Mouse (Mus musculus): ENCODE measurements around the gene Sptssa.

Sptssa gene

DNA sequence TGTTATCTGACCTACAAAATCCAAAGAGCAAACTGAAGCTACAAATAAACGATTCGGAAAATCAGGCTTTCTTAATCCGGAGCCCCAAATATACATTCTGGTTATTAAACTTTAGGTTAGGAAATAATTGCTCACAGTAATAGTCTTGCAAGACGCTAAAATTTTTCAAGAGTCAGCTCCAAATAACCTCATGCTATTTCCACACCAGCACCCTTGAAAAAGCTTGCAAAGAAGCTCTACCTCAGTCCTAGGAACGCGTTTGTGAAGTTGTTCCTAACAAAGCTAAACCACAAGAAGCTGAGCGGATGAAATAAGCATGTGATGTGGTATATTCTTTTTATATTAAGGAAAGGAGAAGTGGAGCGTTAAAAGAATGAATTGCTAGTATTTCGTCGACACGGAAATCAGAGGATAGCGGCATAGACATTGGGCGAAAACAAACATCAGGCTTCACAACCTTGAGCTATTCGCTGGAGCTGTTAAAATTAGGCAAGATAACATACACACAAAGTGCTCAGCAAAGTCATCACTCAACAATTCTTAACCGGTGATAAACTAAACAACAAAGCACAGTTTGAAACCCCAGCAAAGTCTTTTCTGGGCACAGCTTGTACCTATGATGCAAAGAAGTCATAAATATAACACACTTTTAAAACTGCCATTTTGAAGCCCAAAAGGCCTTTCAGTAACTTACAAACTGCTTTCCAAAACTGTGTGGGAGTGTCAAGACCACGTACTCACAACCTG lies 908 bp downstream of the Sptssa start:
- DNase-seq (ENCODE audit: low read depth, low spot score), result no peak

DNA sequence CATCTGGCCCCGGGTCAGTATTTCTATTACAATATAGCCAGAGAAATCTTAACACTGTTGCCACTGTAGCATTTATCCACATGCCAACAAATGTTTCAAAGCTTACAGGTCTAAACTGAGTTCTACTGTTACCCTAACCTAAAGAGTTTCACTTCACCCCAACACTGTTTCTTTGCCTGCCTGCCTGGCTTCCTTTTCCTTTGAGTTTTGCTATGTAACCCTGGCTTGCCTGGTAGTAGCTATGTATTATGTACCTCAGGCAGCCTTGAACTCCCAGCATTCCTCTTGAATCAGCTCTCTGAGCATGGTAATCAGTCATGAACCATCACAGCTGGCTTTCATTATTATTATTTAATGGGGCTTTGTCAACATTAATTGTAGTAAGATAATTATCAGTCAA lies 1.6 kb downstream of the Sptssa start:
- peak; percentile 17 for DNase-seq (ENCODE audit: low read depth, low spot score)

DNA sequence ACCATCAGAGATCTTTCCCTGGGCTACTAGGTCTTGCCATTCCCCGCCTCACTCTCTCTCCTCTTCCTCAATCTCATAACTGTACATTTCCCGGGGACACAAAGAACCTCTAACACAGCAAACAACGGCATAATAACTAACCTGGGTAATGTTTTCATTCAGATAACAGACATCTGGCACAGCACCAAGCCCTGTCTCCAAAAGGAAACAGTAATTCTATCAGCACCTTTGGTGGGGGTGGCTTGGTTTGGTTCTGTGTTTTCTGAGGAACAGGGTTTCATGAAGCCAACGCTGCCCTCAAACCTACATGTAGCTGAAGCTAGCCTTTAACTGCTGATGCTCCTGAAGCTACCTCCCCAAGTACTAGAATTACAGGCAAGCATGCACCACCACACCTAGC lies 2.2 kb downstream of the Sptssa start:
- no peak for DNase-seq (ENCODE audit: low read depth, low spot score)

DNA sequence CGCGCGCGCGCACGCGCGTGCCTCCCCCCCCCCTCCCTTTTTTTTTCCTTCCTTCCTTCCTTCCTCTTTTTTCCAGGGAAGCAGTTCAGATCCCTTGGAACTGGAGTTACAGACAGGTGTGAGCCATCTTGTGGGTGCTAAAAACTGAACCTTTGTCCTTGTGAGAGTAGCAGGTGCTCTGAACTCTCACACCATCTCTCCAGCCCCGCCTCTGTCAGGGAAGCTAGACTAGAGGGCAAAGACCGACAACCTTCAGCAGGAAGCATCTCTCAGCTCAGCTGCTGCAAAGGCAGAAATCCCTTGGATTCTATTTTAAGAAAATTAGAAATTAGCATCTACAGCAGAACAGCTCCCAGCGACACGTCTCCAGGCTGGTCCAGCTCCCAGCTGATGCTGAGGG lies 4.0 kb downstream of the Sptssa start:
- no peak for DNase-seq (ENCODE audit: low read depth, low spot score)

DNA sequence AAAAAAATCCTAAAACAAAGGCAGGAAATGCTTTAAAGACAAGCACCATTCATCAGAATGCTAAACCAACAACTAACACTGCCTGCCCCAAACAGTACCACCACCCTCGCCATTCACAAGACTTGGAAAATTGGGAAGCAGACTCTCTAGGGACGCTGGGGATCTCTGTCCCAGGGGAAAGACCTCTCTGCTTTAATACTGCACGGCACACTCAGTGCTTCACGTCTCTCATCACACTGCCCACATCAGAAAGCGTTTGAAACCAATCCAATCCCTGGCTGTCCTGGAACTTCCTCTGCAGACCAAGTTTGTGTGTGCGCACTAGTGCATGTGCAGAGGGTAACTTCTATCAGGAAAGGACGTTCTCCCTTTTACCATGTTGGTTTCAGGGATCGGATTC lies 4.6 kb downstream of the Sptssa start:
- no peak for DNase-seq (ENCODE audit: low read depth, low spot score)

DNA sequence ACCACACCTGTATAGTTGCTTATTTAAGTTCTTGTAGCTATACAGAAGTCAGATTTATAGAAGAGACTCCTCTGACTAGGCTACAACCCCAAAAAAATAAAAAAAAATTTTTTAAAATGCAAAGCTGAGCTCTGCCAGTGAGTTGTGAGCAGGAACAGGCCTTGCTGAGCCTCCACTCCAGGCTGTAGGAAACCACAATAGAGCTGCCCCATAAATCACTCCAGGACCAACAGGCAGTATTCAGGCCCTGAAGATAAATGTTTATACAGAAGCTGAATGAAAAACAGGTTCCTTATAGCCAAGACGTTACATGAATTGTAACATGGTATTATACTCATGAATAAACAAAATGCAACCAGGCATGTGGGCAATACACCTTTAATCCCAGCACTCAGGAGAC lies 5.2 kb downstream of the Sptssa start:
- peak; percentile 72 for DNase-seq (ENCODE audit: low read depth, low spot score)

DNA sequence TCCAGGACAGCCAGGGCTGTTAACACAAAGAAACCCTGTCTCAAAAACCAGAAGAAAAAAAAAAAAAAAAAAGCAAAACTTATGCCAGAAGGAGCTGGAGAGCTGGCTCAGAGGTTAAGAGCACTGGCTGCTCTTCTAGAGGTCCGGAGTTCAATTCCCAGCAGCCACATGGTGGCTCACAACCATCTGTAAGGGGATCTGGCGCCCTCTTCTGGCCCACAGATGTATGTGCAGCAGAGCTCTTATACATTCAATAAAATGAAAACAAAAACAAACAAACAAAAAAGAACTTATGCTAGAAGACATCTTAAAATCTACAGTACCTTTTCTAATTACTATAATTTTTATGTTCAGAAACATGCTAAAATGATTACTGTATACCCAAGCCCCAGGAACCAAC lies 11.4 kb downstream of the Sptssa start:
- no peak for DNase-seq (ENCODE audit: low read depth, low spot score)

DNA sequence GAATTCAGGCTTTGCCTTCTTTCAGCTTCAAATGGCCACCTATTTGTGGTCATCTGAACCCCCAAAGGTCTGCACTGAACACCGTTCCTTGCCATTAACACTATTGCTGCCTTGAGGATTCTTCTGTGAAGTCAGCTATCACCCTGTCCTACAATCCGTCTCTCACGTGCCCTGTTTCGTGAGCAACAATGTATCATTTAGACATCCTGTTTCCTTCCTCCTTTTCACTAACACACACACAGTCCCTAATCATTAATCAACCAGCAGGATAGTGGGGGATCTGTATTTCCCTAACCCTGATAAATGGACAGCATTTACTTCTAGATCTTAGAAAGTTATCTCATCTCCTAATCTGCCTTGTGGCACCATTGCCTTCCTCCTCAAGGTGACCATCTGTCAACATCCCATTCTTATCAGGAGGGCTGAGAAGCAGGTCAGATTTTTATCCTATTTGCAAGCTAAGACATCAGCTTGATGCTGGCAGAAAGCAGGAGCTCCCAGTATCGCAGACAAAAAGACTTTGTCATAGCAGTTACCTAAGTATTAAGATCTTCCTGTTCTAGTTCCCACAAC lies 13.0 kb downstream of the Sptssa start:
- no peak for DNase-seq (ENCODE audit: low read depth, low spot score)

DNA sequence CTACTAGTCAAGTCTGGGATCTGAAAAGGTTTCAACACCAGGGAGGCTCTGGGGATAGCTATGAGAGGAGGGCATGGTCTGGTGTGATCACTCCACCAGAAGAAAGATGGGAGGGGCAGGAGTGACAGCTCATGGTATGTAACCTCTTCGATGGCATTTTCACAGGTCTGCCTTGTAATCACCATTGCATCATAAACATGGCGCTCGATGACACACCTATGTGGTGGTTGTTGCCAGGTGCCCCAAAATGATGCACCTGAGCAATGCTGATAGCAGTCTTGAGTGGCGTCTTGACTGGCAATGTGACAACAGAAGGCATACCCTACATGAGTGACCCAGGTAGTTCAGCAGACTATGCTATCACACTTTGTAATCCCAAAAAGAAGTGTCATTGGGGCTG lies 15.0 kb downstream of the Sptssa start:
- no peak for DNase-seq (ENCODE audit: low read depth, low spot score)

DNA sequence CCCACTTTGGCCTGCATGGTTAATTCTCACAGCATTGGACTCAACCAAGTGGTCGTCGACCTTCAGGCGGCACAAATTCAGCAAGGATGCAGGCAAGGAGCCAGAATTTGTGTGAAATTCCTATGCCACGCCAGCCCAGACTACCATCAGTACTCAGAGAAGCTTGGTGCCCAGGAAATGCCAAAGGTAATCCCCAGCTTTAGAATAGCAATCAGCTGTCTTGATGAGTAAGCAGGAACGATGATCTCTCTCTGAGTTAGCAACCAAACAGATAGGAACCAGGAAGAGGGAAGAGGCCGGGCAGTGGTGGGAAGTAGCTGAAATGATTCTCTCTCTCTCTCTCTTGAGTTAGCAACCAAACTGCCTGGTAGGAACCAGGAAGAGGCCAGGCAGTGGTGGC lies 16.1 kb downstream of the Sptssa start:
- no peak for DNase-seq (ENCODE audit: low read depth, low spot score)

DNA sequence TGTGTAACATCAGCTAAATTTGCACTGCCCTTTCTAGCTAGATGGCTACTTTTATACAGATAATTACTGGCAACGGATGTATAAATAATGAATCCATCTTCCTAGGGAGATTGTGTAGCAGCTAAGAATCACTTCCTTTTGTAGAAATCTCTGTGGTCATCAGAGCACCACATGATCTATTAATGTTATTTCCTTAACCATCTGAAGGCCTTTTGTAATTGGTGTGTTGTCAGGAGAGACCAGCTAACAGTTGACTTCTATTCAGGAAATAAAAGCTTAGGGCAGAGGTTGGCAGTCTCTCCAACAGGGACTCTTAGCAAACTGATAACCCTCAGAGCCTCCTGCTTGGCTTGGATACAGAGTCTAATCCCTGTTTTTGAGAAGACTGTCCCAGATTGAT lies 19.3 kb downstream of the Sptssa start:
- no peak for DNase-seq (ENCODE audit: low read depth, low spot score)

DNA sequence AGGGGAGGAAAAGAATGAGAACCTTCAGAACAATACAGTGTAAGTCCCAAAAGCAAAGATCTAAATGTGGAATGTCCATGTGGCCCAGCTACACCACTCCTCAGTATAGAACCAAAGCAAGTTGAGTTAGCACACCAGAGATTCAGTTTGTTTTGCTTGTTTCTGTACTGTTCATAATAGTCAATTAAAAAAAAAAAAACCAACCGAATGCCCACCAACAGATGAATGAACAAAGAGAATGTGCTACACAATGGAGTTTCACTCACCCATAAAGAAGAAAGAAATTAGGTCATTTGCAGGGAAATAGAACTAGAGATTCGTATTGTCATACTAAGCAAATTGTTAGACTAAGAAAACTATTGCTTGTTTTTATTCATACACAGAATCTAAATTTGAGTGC lies 24.2 kb downstream of the Sptssa start:
- DNase-seq (ENCODE audit: low read depth, low spot score), result no peak

DNA sequence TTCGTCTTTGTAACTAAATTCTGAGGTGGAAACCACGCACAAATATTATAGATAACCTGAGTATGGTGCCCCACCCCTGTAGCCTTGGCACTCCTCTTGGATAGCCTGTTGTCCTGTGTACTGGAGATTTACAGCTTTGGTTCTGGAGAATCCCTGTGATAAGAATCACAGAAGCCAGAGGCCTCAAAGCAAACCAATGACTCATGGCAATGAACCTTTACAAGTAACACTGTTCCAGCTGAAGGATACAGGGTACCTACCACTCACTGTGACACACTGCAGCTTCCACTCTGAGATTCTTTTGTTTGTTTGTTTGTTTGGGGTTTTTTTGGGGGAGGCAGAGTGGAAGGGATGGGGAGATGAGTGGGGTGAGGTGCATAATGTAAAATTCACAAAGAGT lies 34.4 kb downstream of the Sptssa start:
- DNase-seq (ENCODE audit: low read depth, low spot score), result no peak

DNA sequence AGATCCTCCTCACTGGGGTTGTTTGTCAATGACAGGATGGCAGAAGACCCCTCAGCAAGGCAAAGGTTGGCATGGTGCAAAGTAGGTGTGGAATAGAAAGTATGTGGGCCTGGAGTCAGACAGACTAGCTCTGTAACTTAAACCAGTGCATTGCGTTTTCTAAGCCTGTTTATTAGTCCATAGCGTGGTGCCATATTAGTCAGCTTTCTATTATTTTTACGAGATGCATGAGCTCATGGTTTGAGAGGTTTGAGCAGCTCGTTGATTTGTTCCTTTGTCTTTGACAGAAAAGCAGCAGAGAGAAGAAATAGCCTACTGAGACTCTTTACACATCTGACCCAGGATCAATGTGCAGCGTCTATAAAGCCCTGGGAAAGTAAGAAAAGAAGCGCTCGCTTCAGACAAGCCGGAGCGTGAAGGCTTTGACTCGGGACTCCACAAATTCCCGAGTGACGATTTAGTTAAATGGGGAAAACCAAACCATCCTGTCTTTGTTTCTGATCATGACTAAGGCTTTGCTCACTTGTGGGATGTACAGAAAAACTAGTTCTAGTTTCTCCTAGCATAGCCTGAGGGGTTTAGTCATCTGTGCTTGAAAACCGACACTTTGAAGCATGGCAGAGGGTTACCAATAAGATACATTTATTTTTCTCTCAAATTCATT lies 36.2 kb downstream of the Sptssa start:
- DNase-seq (ENCODE audit: low read depth, low spot score), result no peak

DNA sequence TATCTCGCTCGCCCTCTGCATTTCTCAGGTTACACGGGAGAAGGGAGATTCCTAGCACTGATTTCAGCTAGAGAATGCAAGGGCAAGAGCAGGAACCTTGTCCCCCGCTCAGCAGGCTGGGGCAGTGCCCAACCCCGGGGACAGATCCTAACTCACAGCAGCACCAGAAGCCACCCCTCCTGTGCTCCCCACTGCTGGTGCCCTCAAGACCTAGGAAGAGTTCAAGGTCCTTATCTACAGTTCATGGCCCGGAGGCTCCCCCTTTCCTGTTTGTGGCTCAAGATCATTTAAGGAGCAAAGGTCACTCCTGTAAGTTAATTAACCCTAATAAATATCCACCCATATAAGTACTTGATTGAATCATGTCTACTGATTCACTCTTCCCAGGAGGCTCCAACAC lies 47.4 kb downstream of the Sptssa start:
- DNase-seq (ENCODE audit: low read depth, low spot score), result no peak

DNA sequence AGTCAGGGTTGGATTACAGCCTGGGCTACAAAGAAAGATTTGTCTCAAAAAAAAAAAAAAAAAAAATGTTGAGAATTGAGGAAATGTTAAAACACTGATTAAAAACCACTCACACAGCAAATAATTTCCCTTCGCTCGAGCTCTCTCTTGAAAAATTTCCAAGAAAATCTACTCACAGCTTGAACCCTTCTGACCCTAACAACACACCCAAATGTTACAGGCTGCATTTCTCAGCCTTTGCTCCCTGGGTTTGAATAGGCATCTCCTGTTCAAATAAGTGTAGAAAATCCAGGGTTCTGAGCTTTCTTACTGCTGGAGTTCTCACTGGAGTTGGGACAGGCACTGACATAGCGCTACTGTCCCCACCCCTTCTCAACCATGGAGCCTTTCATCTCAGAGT lies 51.2 kb downstream of the Sptssa start:
- no peak for DNase-seq (ENCODE audit: low read depth, low spot score)

DNA sequence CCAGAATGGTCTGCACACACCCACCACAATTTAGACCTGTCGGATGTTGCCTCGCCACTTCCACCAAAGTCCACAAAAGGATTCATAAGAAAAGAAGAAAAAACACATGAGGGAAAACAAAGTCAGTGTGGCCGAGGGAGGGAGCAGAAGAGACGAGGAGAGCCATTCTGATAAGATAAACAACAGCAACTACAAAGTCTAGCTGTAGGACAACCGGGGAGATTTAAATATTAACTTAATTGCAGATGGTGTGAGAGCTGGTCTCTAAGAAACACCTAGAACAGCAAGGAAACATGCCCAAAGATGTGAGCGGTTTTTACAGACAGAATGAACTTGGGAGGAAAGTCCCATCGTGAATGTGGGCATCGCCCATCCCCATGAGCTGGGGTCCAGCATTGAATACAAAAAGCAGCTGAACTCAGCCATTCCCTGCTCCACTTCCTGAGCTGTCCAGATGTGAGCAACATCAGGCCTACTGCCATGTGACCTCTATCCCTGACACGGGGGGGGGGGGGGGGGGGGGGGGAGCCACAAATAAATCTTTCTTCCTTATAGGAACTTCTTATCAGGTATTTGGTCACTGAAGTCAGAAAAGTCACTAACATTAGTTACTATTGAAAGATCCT lies 52.7 kb downstream of the Sptssa start:
- DNase-seq (ENCODE audit: low read depth, low spot score), result no peak

DNA sequence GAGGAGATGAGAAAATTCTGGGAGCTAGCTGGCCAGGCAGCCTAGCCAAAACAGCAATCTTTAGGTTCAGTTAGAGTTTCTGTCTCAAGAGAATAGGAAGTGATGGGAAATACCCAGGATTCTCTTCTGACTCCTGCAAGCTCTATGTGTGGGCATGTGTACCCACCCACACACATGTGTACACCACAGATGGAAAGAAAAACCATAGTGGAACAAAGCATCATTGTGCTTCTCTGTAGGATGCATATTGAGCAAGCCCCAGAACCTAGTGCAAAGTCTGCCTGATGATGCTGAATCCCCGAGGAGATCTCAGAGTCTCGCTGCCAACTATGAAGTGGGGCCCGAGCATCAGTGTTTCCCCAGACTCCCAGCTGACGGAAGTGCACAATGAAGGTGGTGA lies 55.9 kb downstream of the Sptssa start:
- no peak for DNase-seq (ENCODE audit: low read depth, low spot score)

DNA sequence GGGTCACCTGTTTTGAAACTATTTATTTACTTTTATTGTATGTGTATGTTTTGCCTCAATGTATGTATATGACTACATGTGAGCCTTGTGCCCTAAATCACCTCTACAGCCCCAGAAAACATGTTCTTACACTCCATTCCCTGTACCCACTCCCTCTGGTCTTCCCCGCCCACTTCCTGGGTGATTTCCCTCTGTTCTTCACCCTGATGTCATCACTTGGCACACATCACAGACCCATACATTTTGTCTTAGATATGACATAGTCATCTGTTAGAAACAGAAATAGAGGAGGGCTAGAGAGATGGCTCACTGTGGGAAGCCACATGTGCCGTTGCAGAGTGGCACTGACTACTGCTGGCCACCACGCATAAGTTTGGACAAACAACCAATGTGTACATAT lies 58.0 kb downstream of the Sptssa start:
- no peak for DNase-seq (ENCODE audit: low read depth, low spot score)

DNA sequence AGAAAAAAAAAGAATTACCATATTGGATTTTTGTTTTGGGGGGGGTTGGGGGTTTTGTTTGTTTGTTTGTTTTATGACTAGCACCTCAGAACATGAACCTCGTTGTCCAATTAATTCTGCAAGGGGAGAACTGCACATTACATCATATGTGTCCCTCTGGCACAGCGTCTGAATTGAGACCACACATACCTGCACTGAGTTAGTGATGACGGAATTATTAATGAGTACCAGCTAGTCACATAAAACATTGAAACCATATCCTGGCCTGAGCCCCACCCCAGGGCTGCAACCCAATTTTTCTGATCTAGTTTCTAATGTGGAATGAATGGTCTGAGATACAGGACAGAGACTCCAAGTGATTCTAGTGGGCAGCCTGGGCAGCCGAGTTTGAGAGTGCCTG lies 59.7 kb downstream of the Sptssa start:
- DNase-seq (ENCODE audit: low read depth, low spot score), result no peak

Measured in mesoderm, embryonic 11.5 days (tissue).